ENCODE assay signal across 9 mouse cellular contexts in the genomic region with DNA sequence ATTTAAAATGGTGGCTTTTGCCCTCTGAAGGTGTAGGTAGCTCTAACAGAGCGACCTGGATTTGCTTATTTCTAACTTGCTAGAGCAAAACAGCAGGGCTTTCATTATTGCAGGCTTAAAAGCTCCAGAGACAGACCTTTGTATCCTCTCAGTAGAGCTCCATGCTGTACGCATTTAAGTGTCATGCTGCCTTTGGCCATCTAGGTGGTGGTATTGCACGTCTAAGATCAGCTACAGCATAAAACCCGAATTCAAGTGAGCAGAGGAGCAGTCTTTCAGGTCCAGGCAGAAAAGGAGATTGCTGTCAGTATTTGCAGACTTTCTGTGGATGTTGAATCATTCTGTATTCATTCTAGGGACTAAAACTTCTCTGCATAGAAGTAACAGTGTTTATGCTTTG. TPM values are rescaled to one million over a fixed set of nuclear protein-coding genes. Genes with fewer than 3 reads are reported as not detected.
A peak's percentile ranks its signal among the peaks of the same experiment; 100 is the strongest.
DNase-seq lines count a peak whose midpoint lies in the region; ATAC-seq and TF ChIP-seq lines count a peak whose summit lies in the region.
"Had no signal": no experiment of that assay in that cellular context is flagged by ENCODE, and none has a peak within 500 bp of the region (broad histone marks: within the 10 kb centered on the region; RNA-seq: fewer than 3 reads in every experiment).

No protein-coding gene starts in this region.

- no peak overlapping the region for H3ac ChIP-seq in myocyte (ENCODE audit: control insufficient read depth, insufficient read length)

- 21% methylated on average over 4 of the region's 4 CpGs for WGBS in limb, embryonic 13.5 days

- TF ChIP-seq CTCF in left cerebral cortex, adult 2 months (IDR thresholded peaks at IDR 0.05) = peak; percentile 65

- intact Hi-C loops in left cerebral cortex, adult 2 months (cut with DNase I) = no loop called here
- intact Hi-C loops in heart, postnatal 10 days (cut with DNase I) = loop anchor here (2.0 to 5.0 kb wide), 3 partner anchors 42 to 198 kb away; no protein-coding TSS in a partner anchor

- H3K9me3 ChIP-seq in limb, embryonic 13.5 days = no peaks in the 10 kb centered on the region
- H3K9me3 ChIP-seq: hindbrain, embryonic 15.5 days had no signal

- no peak overlapping the region for H3K27ac ChIP-seq in left cerebral cortex, adult 2 months
- no peak overlapping the region for H3K27ac ChIP-seq in limb, embryonic 13.5 days
- H3K27ac ChIP-seq: hindbrain, embryonic 15.5 days had no signal

- TF ChIP-seq POLR2A in myocyte (IDR thresholded peaks at IDR 0.05; ENCODE audit: insufficient read length, low read depth) = no peak

- ATAC-seq in limb, embryonic 13.5 days (ENCODE audit: low FRiP score, low read depth) = no peak

- H3K79me2 ChIP-seq in myocyte (ENCODE audit: control insufficient read depth, insufficient read depth) = peaks cover 94% of the 10 kb centered on the region

- H3K27me3 ChIP-seq in limb, embryonic 13.5 days = no peaks in the 10 kb centered on the region
- no peaks in the 10 kb centered on the region for H3K27me3 ChIP-seq in myocyte (ENCODE audit: control insufficient read depth, insufficient read depth, insufficient read length)
- H3K27me3 ChIP-seq: hindbrain, embryonic 15.5 days had no signal

- H3K4me2 ChIP-seq in limb, embryonic 13.5 days (replicated peaks) = peak overlapping the region; percentile 35
- H3K4me2 ChIP-seq in myocyte (ENCODE audit: low read depth) = peak overlapping the region; percentile 88

- H3K9ac ChIP-seq in limb, embryonic 13.5 days = no peak overlapping the region

- H3K36me3 ChIP-seq in limb, embryonic 13.5 days = peaks cover 37% of the 10 kb centered on the region
- H3K36me3 ChIP-seq in myocyte (ENCODE audit: control insufficient read depth, insufficient read depth) = peaks cover 30% of the 10 kb centered on the region

- no peak overlapping the region; the same call in 1 of the 2 replicates for H3K4me3 ChIP-seq in left cerebral cortex, adult 2 months
- H3K4me3 ChIP-seq in limb, embryonic 13.5 days = no peak overlapping the region
- no peak overlapping the region for H3K4me3 ChIP-seq in myocyte
- H3K4me3 ChIP-seq: hindbrain, embryonic 15.5 days had no signal

- H3K4me1 ChIP-seq in limb, embryonic 13.5 days = peaks cover 36% of the 10 kb centered on the region

- DNase-seq in left cerebral cortex, adult 2 months (ENCODE audit: extremely low spot score in 1 of 2, low spot score in 2 of 2) = peak in 1 of 2 experiments; percentile 22
- no peak for DNase-seq in left cerebral cortex, adult 8-10 months (ENCODE audit: low spot score in 2 of 2)
- peak; percentile 80 for DNase-seq in MN1 (ENCODE audit: low spot score)
- peak; percentile 47 to 55 for DNase-seq in cerebellum, postnatal 36 days
- DNase-seq in heart, postnatal 10 days = peak; percentile 66 to 69
- DNase-seq in yolk sac, embryonic 10.5 days (ENCODE audit: low spot score) = peak; percentile 69

TF ChIP-seq in myocyte, 11 proteins besides CTCF, POLR2A, EP300 and RAD21:
- TF ChIP-seq E2F4 (IDR thresholded peaks at IDR 0.05; ENCODE audit: insufficient read depth) (no peak), SRF (IDR thresholded peaks at IDR 0.05; ENCODE audit: control insufficient read depth, insufficient read length, low read depth) (peak; percentile 84)

RNA-seq across cellular contexts. Expression of gene Tor1aip1, which starts 6.7 kb away (rescaled TPM):
- 10 to 100 TPM; 28.5 to 31.2 TPM for total RNA-seq in left cerebral cortex, adult 2 months (2021)
- total RNA-seq in left cerebral cortex, adult 8-10 months (2022) = 10 to 100 TPM; 31.6 to 35.0 (median 34.9) TPM
- 10 to 100 TPM; 65.2 to 74.2 TPM for total RNA-seq in heart, postnatal 10 days (2021)
- polyA plus RNA-seq in limb, embryonic 13.5 days (2015; fragmentation: Nextera tagmentation; extraction: Ambion mirVana) = 50.0 and 51.6 TPM in 2 replicates
- 15.8 TPM for polyA plus RNA-seq in myocyte (2012; fragmentation: generic; extraction: Trizol)

RNA-seq across cellular contexts. Expression of gene Tor1aip2, which starts 7.8 kb away (rescaled TPM):
- 10 to 100 TPM; 45.2 to 47.9 TPM for total RNA-seq in left cerebral cortex, adult 2 months (2021)
- total RNA-seq in left cerebral cortex, adult 8-10 months (2022) = 10 to 100 TPM; 42.4 to 47.1 (median 46.4) TPM
- 10 to 100 TPM; 58.8 to 62.2 TPM for total RNA-seq in heart, postnatal 10 days (2021)
- 117 and 130 TPM in 2 replicates for polyA plus RNA-seq in limb, embryonic 13.5 days (2015; fragmentation: Nextera tagmentation; extraction: Ambion mirVana)
- polyA plus RNA-seq in myocyte (2012; fragmentation: generic; extraction: Trizol) = 54.6 TPM

Comparison
In these comparisons a context has a peak if more than half of its experiments do, and no peak if none do; other contexts are left out.
1. DNase-seq: peak in MN1 (single experiment), cerebellum, postnatal 36 days (2 of 2), heart, postnatal 10 days (2 of 2) and yolk sac, embryonic 10.5 days (single experiment); none in left cerebral cortex, adult 8-10 months (0 of 2).